Mouse (Mus musculus) limb, embryonic 15.5 days (tissue): ENCODE results near the gene 4930513O06Rik. TPM values are rescaled to one million over a fixed set of nuclear protein-coding genes. Genes with fewer than 3 reads are reported as not detected.

ENCODE experiments used
- ATAC-seq: fragments of 200-750 bp; cut with Nextera tagmentation; 2 replicates; pipeline ENCODE4 v1.8.0; 2017; ENCODE audit warnings: low read depth, moderate TSS enrichment; ENCODE audit not compliant: insufficient number of reproducible peaks, low FRiP score, low TSS enrichment
- H3K27ac ChIP-seq: fragments of 300-500 bp; sonication (generic); 2 replicates; pipeline ENCODE4 v1.5.1; 2015; ENCODE audit warnings: moderate library complexity, mild to moderate bottlenecking, inconsistent platforms
- H3K27me3 ChIP-seq: fragments of 300-500 bp; sonication (generic); 2 replicates; pipeline ENCODE4 v1.6.1; 2015; ENCODE audit warnings: inconsistent platforms
- H3K36me3 ChIP-seq: fragments of 300-500 bp; sonication (generic); 2 replicates; pipeline ENCODE4 v1.6.1; 2015; ENCODE audit warnings: inconsistent platforms
- H3K4me1 ChIP-seq: fragments of 300-500 bp; sonication (generic); 2 replicates; pipeline ENCODE4 v1.6.1; 2015; ENCODE audit warnings: inconsistent platforms
- H3K4me2 ChIP-seq: fragments of 300-500 bp; sonication (generic); 2 replicates; pipeline ENCODE4 v1.6.1; 2015; ENCODE audit warnings: mild to moderate bottlenecking, inconsistent platforms
- H3K4me3 ChIP-seq: fragments of 300-500 bp; sonication (generic); 2 replicates; pipeline ENCODE4 v1.5.1; 2015; ENCODE audit warnings: mild to moderate bottlenecking, inconsistent platforms
- H3K9ac ChIP-seq: fragments of 300-500 bp; sonication (generic); 2 replicates; pipeline ENCODE4 v1.6.1; 2015; ENCODE audit warnings: inconsistent platforms
- H3K9me3 ChIP-seq: fragments of 300-500 bp; sonication (generic); 2 replicates; pipeline ENCODE4 v1.6.1; 2016; ENCODE audit warnings: inconsistent platforms
- WGBS: fragments of 180-500 bp; shearing (Covaris S2); methylation state at CpG from one replicate; pipeline ENCODE4 v1.1.7; 2015; 5-methylcytosine and 5-hydroxymethylcytosine counted together
- polyA plus RNA-seq: library from polyadenylated mRNA; unstranded; fragments of >200 nt; fragmentation: Nextera tagmentation; extraction: Ambion mirVana; gene quantifications from 2 replicates; pipeline ENCODE4 v1.2.1, GENCODE M21; 2015

4930513O06Rik gene
- not detected in 2 replicates for polyA plus RNA-seq

DNA sequence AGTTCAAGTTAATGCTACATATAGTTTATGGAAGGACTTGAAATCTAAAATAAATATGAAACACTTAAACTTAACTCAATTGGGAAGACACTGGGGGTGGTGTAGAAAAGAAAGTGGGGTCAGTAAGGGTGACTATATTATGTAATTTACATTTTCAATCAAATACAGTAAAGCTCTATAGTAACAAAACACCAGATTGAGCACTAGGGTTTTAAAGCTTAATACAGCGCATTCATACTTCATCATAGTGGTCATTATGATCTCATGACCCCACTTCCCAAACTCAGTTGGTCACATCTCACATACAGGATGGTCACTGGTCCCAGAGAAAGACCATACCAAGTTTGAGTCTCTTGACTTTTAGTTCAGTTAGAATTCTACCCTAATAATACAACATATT lies at the start of gene 4930513O06Rik:
Gene 4930513O06Rik, plus strand, starts transcription at position 301 of the 400 bp plus-strand sequence.
- Histone ChIP-seq H3K4me3 (no peak within 1 kb of the TSS), H3K4me1 (no peaks in the 10 kb centered on the region), H3K9me3 (no peaks in the 10 kb centered on the region), H3K27ac (no peak within 1 kb of the TSS), H3K36me3 (no peaks in the 10 kb centered on the region), H3K4me2 (no peak within 1 kb of the TSS), H3K9ac (no peak within 1 kb of the TSS), H3K27me3 (no peaks in the 10 kb centered on the region)
- no peak for ATAC-seq
- WGBS, result 93% methylated on average over 1 of the region's 1 CpGs

DNA sequence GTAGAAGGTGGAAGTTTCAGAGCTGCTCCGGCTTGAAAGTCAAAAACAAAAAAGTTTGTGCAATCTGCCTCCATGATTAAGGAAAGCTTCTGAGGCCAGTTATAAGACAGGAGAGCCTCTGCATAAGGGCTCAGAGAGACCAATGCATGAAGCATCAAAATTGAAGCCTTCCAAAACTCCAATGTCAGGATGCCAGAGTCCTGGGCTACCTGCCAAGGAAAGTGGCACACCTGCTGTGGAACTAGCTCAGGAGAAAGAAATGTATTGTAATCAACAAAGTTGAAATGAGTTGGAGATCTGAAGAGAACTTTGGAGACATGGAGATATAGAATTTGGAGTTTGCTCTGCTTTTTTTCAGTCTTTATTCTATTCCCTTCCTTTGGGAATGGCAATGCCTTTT lies 48.4 kb upstream of the 4930513O06Rik start:
- no peaks in the 10 kb centered on the region for H3K9me3 ChIP-seq
- H3K4me1 ChIP-seq, result no peaks in the 10 kb centered on the region
- no peak overlapping the region for H3K4me3 ChIP-seq
- 0 out of 2 replicates have a peak, but pooled peaks cover 3% of the 10 kb centered on the region for H3K27me3 ChIP-seq
- no peak overlapping the region for H3K9ac ChIP-seq
- H3K36me3 ChIP-seq, result no peaks in the 10 kb centered on the region
- WGBS, result 75% methylated on average over 1 of the region's 1 CpGs
- ATAC-seq, result no peak
- no peak overlapping the region for H3K27ac ChIP-seq
- no peak overlapping the region for H3K4me2 ChIP-seq

DNA sequence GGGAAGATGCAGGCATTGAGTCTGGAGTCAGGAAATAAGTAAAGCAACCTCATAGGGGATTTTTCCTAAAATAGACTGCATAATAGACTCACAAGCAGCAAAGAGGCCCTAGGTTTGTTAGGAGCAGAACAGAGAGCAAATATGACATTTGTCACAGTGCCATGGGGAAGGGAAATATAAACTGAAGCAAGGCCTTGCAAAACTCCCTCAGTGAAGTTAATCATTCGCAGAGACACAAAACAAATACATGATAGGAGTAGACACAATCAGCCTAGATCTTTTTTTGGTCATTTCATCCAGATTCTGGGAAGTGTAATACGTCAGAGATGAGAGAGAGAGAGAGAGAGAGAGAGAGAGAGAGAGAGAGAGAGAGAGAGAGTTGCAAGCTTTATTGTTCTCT lies 46.7 kb upstream of the 4930513O06Rik start:
- no peak for ATAC-seq
- no peaks in the 10 kb centered on the region for H3K36me3 ChIP-seq
- no peaks in the 10 kb centered on the region for H3K4me1 ChIP-seq
- H3K9ac ChIP-seq, result no peak overlapping the region
- no peak overlapping the region for H3K4me3 ChIP-seq
- no peaks in the 10 kb centered on the region for H3K9me3 ChIP-seq
- WGBS, result 69% methylated on average over 2 of the region's 2 CpGs
- no peak overlapping the region for H3K27ac ChIP-seq
- H3K4me2 ChIP-seq, result no peak overlapping the region
- 0 out of 2 replicates have a peak, but pooled peaks cover 3% of the 10 kb centered on the region for H3K27me3 ChIP-seq

GRCm38 (mm10) chrX:139041148-139041547 lies 44.9 kb upstream of the 4930513O06Rik start:
- no peak overlapping the region for H3K9ac ChIP-seq
- 0 out of 2 replicates have a peak, but pooled peaks cover 3% of the 10 kb centered on the region for H3K27me3 ChIP-seq
- WGBS, result 48% methylated on average over 1 of the region's 1 CpGs
- no peak overlapping the region for H3K4me2 ChIP-seq
- no peaks in the 10 kb centered on the region for H3K9me3 ChIP-seq
- H3K4me1 ChIP-seq, result no peaks in the 10 kb centered on the region
- H3K4me3 ChIP-seq, result no peak overlapping the region
- ATAC-seq, result no peak
- H3K36me3 ChIP-seq, result no peaks in the 10 kb centered on the region
- H3K27ac ChIP-seq, result no peak overlapping the region

DNA sequence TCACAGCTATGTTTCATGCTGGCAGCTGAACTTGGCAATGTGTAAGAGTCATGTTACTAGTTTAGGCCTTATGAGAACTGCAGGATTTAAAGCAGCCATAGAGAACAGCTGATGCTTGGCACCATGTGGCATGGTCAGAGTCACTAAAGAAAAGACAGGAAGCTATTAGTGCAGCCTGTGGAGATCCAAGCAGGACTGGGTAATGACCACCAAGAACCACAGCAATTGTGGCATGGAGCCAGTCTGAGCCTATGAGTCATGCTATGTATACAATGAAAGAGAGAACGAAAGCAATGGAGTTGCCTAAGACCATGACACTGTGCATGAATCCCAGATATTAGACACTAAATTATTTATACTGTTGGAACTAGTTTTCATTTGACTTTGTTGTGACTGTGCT lies 34.1 kb upstream of the 4930513O06Rik start:
- WGBS, result 59% methylated on average over 1 of the region's 1 CpGs
- Histone ChIP-seq H3K4me2 (no peak overlapping the region), H3K9ac (no peak overlapping the region), H3K4me1 (no peaks in the 10 kb centered on the region), H3K27me3 (no peaks in the 10 kb centered on the region), H3K4me3 (no peak overlapping the region), H3K27ac (no peak overlapping the region), H3K9me3 (no peaks in the 10 kb centered on the region), H3K36me3 (no peaks in the 10 kb centered on the region)
- ATAC-seq, result no peak

DNA sequence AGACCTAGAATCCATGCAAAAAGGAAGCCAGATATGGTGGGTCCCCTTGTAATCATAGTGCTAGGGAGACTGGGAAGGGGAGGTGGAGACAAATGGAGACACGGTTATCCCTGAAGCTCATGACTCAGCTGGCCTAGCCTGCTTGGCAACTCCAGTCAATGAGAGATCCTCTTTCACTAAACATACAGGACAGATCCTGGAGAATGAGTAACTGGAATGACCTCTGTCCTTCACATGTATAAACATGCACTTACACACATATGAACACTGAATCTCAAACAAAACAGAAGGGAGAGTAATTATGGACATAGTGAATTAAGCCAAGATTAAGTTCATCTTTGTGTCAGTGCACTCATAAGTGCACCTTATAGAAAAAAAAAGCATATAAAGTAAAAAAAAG lies 32.9 kb upstream of the 4930513O06Rik start:
- Histone ChIP-seq H3K27me3 (no peaks in the 10 kb centered on the region), H3K27ac (no peak overlapping the region), H3K9ac (no peak overlapping the region), H3K36me3 (no peaks in the 10 kb centered on the region), H3K9me3 (no peaks in the 10 kb centered on the region), H3K4me3 (no peak overlapping the region), H3K4me2 (no peak overlapping the region), H3K4me1 (no peaks in the 10 kb centered on the region)
- ATAC-seq, result no peak
- WGBS, result 68% methylated on average over 1 of the region's 1 CpGs

DNA sequence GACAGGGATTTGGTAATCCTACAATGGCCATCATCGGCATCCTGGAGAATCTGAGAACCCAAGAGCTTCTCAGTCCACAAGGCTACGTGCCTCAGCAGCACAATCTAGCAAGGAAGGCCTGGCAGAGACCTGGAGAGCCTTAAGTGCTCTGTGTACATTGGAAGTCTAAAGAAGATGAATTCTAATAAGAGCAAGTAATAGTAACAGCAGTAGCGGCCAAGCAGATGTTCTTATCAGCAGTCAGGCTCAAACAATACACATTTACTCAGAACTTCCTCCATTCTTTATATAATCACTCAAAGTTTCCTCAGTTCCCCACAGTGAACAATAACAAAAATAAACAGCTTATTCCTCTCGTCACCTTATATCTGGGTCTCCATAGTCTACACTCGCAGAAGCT lies 22.0 kb upstream of the 4930513O06Rik start:
- ATAC-seq, result no peak
- Histone ChIP-seq H3K27me3 (no peaks in the 10 kb centered on the region), H3K4me3 (no peak overlapping the region), H3K4me1 (no peaks in the 10 kb centered on the region), H3K9me3 (no peaks in the 10 kb centered on the region), H3K27ac (no peak overlapping the region), H3K9ac (no peak overlapping the region), H3K36me3 (no peaks in the 10 kb centered on the region), H3K4me2 (no peak overlapping the region)
- 78% methylated on average over 5 of the region's 5 CpGs for WGBS

DNA sequence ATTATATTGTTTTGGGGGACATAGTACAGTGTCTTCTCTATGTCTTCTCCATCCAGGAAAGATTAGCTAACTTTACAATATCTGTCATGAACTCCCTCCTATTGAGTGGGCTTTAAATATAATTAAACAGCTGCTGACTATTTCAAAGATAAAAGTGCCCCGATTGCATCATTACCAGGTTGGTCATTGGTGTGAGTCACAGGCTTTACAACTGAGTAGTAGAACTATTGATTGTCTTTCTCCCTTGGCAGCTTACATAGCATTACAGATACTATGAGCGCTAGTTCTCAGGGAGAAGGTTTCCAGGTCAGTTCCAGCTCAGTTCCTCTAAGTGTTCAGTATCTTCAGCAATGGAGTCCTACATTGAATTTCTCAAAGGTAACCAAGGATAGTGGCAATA lies 7.5 kb upstream of the 4930513O06Rik start:
- H3K4me2 ChIP-seq, result no peak overlapping the region
- no peak for ATAC-seq
- H3K9me3 ChIP-seq, result no peaks in the 10 kb centered on the region
- H3K9ac ChIP-seq, result no peak overlapping the region
- H3K27me3 ChIP-seq, result no peaks in the 10 kb centered on the region
- H3K27ac ChIP-seq, result no peak overlapping the region
- H3K36me3 ChIP-seq, result no peaks in the 10 kb centered on the region
- no peak overlapping the region for H3K4me3 ChIP-seq
- 92% methylated on average over 2 of the region's 2 CpGs for WGBS
- no peaks in the 10 kb centered on the region for H3K4me1 ChIP-seq

GRCm38 (mm10) chrX:139085077-139085476 lies 966 bp upstream of the 4930513O06Rik start, which contains the start of gene Serpina7:
TSS of gene Serpina7 (minus strand) at chrX:139085236.
- H3K27me3 ChIP-seq, result no peaks in the 10 kb centered on the region
- H3K4me2 ChIP-seq, result no peak within 1 kb of the TSS
- no peaks in the 10 kb centered on the region for H3K36me3 ChIP-seq
- H3K4me1 ChIP-seq, result no peaks in the 10 kb centered on the region
- no peak within 1 kb of the TSS for H3K9ac ChIP-seq
- H3K9me3 ChIP-seq, result no peaks in the 10 kb centered on the region
- no peak within 1 kb of the TSS for H3K4me3 ChIP-seq
- H3K27ac ChIP-seq, result no peak within 1 kb of the TSS
- ATAC-seq, result no peak

- H3K9ac ChIP-seq, result no peak overlapping the region
- no peaks in the 10 kb centered on the region for H3K4me1 ChIP-seq
- no peaks in the 10 kb centered on the region for H3K36me3 ChIP-seq
- 54% methylated on average over 1 of the region's 1 CpGs for WGBS
- no peak for ATAC-seq
- no peak overlapping the region for H3K4me2 ChIP-seq
- no peak overlapping the region for H3K4me3 ChIP-seq
- no peaks in the 10 kb centered on the region for H3K9me3 ChIP-seq
- H3K27me3 ChIP-seq, result no peaks in the 10 kb centered on the region
- no peak overlapping the region for H3K27ac ChIP-seq
Observed at GRCm38 (mm10) chrX:139097197-139097596, 11.2 kb downstream of the 4930513O06Rik start.

DNA sequence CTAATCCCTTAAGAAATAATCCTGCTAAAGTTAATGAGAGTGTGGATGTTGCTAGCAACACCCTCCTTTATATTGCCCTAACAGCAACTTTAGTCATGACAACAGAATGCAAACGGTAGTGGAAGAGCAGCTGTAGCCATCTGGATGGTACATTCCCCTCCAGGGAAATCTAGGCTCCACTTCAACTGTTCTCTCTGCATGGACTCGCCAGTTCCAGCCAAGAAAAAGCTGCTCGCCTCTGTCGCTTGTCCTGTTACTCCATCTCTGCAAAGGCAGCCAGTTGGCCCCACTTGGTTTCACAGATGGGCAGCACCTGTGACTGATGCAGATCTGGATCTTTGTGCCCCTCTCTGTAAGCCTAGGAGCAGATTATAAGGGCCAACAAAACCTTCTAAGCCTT lies 48.0 kb downstream of the 4930513O06Rik start:
- H3K36me3 ChIP-seq, result no peaks in the 10 kb centered on the region
- H3K4me1 ChIP-seq, result no peaks in the 10 kb centered on the region
- H3K4me3 ChIP-seq, result no peak overlapping the region
- ATAC-seq, result no peak
- 52% methylated on average over 4 of the region's 4 CpGs for WGBS
- no peaks in the 10 kb centered on the region for H3K9me3 ChIP-seq
- H3K27me3 ChIP-seq, result no peaks in the 10 kb centered on the region
- H3K27ac ChIP-seq, result no peak overlapping the region
- no peak overlapping the region for H3K4me2 ChIP-seq
- no peak overlapping the region for H3K9ac ChIP-seq
